9 mouse cellular contexts compared by ENCODE assay signal in the genomic region with DNA sequence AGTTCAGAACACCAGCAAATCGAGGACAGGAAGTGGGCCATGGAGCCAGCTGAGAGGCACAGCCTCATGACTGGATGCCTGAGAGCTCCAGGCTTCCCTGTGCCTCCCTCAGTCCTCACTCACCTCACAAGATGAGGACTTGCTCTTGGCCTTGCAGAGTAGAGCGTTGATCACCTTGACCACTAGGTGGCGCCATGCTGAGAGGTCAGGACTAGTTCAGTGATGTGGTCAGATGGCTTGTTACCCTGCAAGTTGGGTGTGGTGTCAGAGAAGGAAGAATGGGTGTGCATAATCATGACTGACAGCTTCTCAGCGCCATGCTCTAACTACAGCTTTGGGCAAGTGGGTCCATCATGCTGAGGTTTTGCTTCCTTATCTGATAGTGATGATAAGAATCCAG. TPM values are rescaled to one million over a fixed set of nuclear protein-coding genes. Genes with fewer than 3 reads are reported as not detected.
DNase-seq lines count a peak whose midpoint lies in the region; ATAC-seq and TF ChIP-seq lines count a peak whose summit lies in the region.
"Had no signal": no experiment of that assay in that cellular context is flagged by ENCODE, and none has a peak within 500 bp of the region (broad histone marks: within the 10 kb centered on the region; RNA-seq: fewer than 3 reads in every experiment).

No protein-coding gene starts in this region.

- WGBS in cerebellum, adult 2 months: 50% methylated on average over 4 of the region's 4 CpGs
- WGBS in liver, embryonic 11.5 days: 20% methylated on average over 4 of the region's 4 CpGs
- 31% methylated on average over 4 of the region's 4 CpGs for WGBS in thymus, adult 2 months

- H3K4me2 ChIP-seq in liver, embryonic 11.5 days: no peak overlapping the region
- H3K4me2 ChIP-seq: limb, embryonic 15.5 days had no signal

- no peak for TF ChIP-seq POLR2A in cerebellum, adult 2 months (IDR thresholded peaks at IDR 0.05; ENCODE audit: borderline replicate concordance, insufficient read depth, low read length)
- no peak for TF ChIP-seq POLR2A in thymus, adult 2 months (IDR thresholded peaks at IDR 0.05; ENCODE audit: control insufficient read depth, extremely low read depth, insufficient read depth, low read length, poor library complexity)

- no peaks in the 10 kb centered on the region for H3K27me3 ChIP-seq in cerebellum, adult 2 months (ENCODE audit: control insufficient read depth, insufficient read depth, low read length)
- H3K27me3 ChIP-seq in liver, embryonic 11.5 days (replicated peaks; ENCODE audit: control insufficient read depth, insufficient read depth, low read length): no peaks in the 10 kb centered on the region
- H3K27me3 ChIP-seq in thymus, adult 2 months (ENCODE audit: control insufficient read depth, insufficient read depth, low read length): no peaks in the 10 kb centered on the region
- H3K27me3 ChIP-seq: limb, embryonic 15.5 days had no signal

- DNase-seq in cerebellum, adult 2 months: peak in 1 of 2 experiments; percentile 28
- no peak for DNase-seq in cerebellum, adult 11 months
- DNase-seq in liver: peak; percentile 76
- DNase-seq in liver, embryonic 11.5 days (ENCODE audit: low spot score): no peak
- DNase-seq in embryo, embryonic 11.5 days (ENCODE audit: low read depth, low spot score): peak; percentile 26
- DNase-seq in thymus, adult 2 months: peak; percentile 50
- no peak for DNase-seq in heart, postnatal 25 days (ENCODE audit: low spot score)

- H3K27ac ChIP-seq in cerebellum, adult 2 months (ENCODE audit: insufficient read depth, low read length): no peak overlapping the region
- H3K27ac ChIP-seq in liver, embryonic 11.5 days (ENCODE audit: low read depth, low read length): no peak overlapping the region
- H3K27ac ChIP-seq in thymus, adult 2 months (ENCODE audit: control insufficient read depth, insufficient read depth, low read length): no peak overlapping the region
- H3K27ac ChIP-seq: limb, embryonic 15.5 days had no signal

- H3K4me1 ChIP-seq in cerebellum, adult 2 months (ENCODE audit: control insufficient read depth, insufficient read depth, low read length): peaks cover 9% of the 10 kb centered on the region
- H3K4me1 ChIP-seq in liver, embryonic 11.5 days (replicated peaks; ENCODE audit: control insufficient read depth, insufficient read depth, low read length): peaks cover under 1% of the 10 kb centered on the region; the same call in 1 of the 2 replicates
- no peaks in the 10 kb centered on the region for H3K4me1 ChIP-seq in thymus, adult 2 months (replicated peaks; ENCODE audit: control insufficient read depth, insufficient read depth, low read length)

- H3K36me3 ChIP-seq in liver, embryonic 11.5 days (ENCODE audit: control insufficient read depth, insufficient read depth, low read length): no peaks in the 10 kb centered on the region
- no peaks in the 10 kb centered on the region for H3K36me3 ChIP-seq in thymus, adult 2 months (ENCODE audit: control insufficient read depth, insufficient read depth, low read length)
- H3K36me3 ChIP-seq: limb, embryonic 15.5 days had no signal

- H3K9me3 ChIP-seq in liver, embryonic 11.5 days (ENCODE audit: control insufficient read depth, low read length): no peaks in the 10 kb centered on the region
- H3K9me3 ChIP-seq: limb, embryonic 15.5 days had no signal

- no peak overlapping the region for H3K9ac ChIP-seq in liver, embryonic 11.5 days (ENCODE audit: low read depth, low read length)
- H3K9ac ChIP-seq: limb, embryonic 15.5 days had no signal

- no peak overlapping the region for H3K4me3 ChIP-seq in cerebellum, adult 2 months (replicated peaks; ENCODE audit: insufficient read depth, low read depth, low read length)
- no peak overlapping the region for H3K4me3 ChIP-seq in liver, embryonic 11.5 days (ENCODE audit: low read depth, low read length)
- no peak overlapping the region for H3K4me3 ChIP-seq in thymus, adult 2 months (ENCODE audit: control insufficient read depth, insufficient read depth, low read length)
- H3K4me3 ChIP-seq: limb, embryonic 15.5 days had no signal

- TF ChIP-seq CTCF in cerebellum, adult 2 months (IDR thresholded peaks at IDR 0.05; ENCODE audit: borderline replicate concordance, insufficient read depth, low read depth, low read length): peak; percentile 68
- TF ChIP-seq CTCF in thymus, adult 2 months (IDR thresholded peaks at IDR 0.05; ENCODE audit: borderline replicate concordance, control insufficient read depth, extremely low read depth, insufficient read depth, low read length, poor library complexity): peak; percentile 75; the same call in 1 of the 2 replicates

- intact Hi-C loops in heart, postnatal 25 days (cut with DNase I): no loop called here

- ATAC-seq in liver, embryonic 11.5 days (replicated peaks; ENCODE audit: low FRiP score): no peak
- ATAC-seq in megakaryocyte-erythroid progenitor cell, adult 5-6 weeks (replicated peaks; ENCODE audit: low FRiP score, low TSS enrichment, poor library complexity, severe bottlenecking): peak; percentile 58

RNA-seq across cellular contexts. Expression of a gene that starts 5.2 kb away (rescaled TPM):
- 2.7 and 3.2 TPM in 2 replicates for polyA plus RNA-seq in cerebellum, adult 2 months (2012; rRNA removed)
- polyA plus RNA-seq in liver, embryonic 11.5 days (2014; fragmentation: Nextera tagmentation; extraction: Ambion mirVana): 0.15 and 0.25 TPM in 2 replicates
- total RNA-seq in megakaryocyte-erythroid progenitor cell, adult 5-6 weeks (2014; fragmentation: Nextera tagmentation): 1.4 and 1.6 TPM in 2 replicates
- 1.9 and 2.0 TPM in 2 replicates for total RNA-seq in megakaryocyte-erythroid progenitor cell, adult 5-6 weeks (2017)
- polyA plus RNA-seq in thymus, adult 2 months (2012; rRNA removed): 0.20 and 0.22 TPM in 2 replicates
- total RNA-seq in heart, postnatal 25 days (2021): under 1 TPM; 0.28 to 0.36 TPM

RNA-seq across cellular contexts. Expression of a gene that starts 35.3 kb away (rescaled TPM):
- 67.3 and 71.2 TPM in 2 replicates for polyA plus RNA-seq in cerebellum, adult 2 months (2012; rRNA removed)
- 83.6 and 84.2 TPM in 2 replicates for polyA plus RNA-seq in liver, embryonic 11.5 days (2014; fragmentation: Nextera tagmentation; extraction: Ambion mirVana)
- 64.6 and 71.1 TPM in 2 replicates for total RNA-seq in megakaryocyte-erythroid progenitor cell, adult 5-6 weeks (2014; fragmentation: Nextera tagmentation)
- total RNA-seq in megakaryocyte-erythroid progenitor cell, adult 5-6 weeks (2017): 130 and 135 TPM in 2 replicates
- 4.6 and 5.2 TPM in 2 replicates for polyA plus RNA-seq in thymus, adult 2 months (2012; rRNA removed)
- total RNA-seq in heart, postnatal 25 days (2021): 100 to 1,000 TPM; 173 to 198 TPM

RNA-seq across cellular contexts. Expression of a gene that starts 52.6 kb away (rescaled TPM):
- 0.13 TPM in 1 of 2 replicates, not detected in the other for polyA plus RNA-seq in cerebellum, adult 2 months (2012; rRNA removed)
- polyA plus RNA-seq in liver, embryonic 11.5 days (2014; fragmentation: Nextera tagmentation; extraction: Ambion mirVana): not detected in 2 replicates
- not detected in 2 replicates for total RNA-seq in megakaryocyte-erythroid progenitor cell, adult 5-6 weeks (2014; fragmentation: Nextera tagmentation)
- not detected in 2 replicates for total RNA-seq in megakaryocyte-erythroid progenitor cell, adult 5-6 weeks (2017)
- not detected in 2 replicates for polyA plus RNA-seq in thymus, adult 2 months (2012; rRNA removed)
- not detected for total RNA-seq in heart, postnatal 25 days (2021)
- polyA plus RNA-seq: limb, embryonic 15.5 days had no signal

Comparison
In these comparisons a context has a peak if more than half of its experiments do, and no peak if none do; other contexts are left out.
1. DNase-seq: peak in liver (single experiment), embryo, embryonic 11.5 days (single experiment) and thymus, adult 2 months (single experiment); none in cerebellum, adult 11 months (single experiment), liver, embryonic 11.5 days (single experiment) and heart, postnatal 25 days (single experiment).
2. RNA of a gene that starts 35.3 kb away (polyA plus RNA-seq): 83.6 to 84.2 TPM in liver, embryonic 11.5 days and 67.3 to 71.2 TPM in cerebellum, adult 2 months; 4.6 to 5.2 TPM in thymus, adult 2 months; every median in the first group is over 10 times any median in the second.